Mouse (Mus musculus) myocyte (in vitro differentiated cells): Measurements from ENCODE around the gene Slc35e3. TPM values are rescaled to one million over a fixed set of nuclear protein-coding genes. Genes with fewer than 3 reads are reported as not detected.

ENCODE experiments used
- H3K27me3 ChIP-seq: one replicate; pipeline ENCODE4 v1.6.1; 2011; ENCODE audit not compliant: control insufficient read depth, insufficient read depth, insufficient read length
- H3K36me3 ChIP-seq: one replicate; pipeline ENCODE4 v1.6.1; 2011; ENCODE audit not compliant: control insufficient read depth, insufficient read depth
- H3K4me2 ChIP-seq: one replicate; pipeline ENCODE4 v1.6.1; 2011; ENCODE audit warnings: low read depth, control low read depth
- H3K4me3 ChIP-seq: one replicate; pipeline ENCODE4 v1.5.1; 2011; ENCODE audit warnings: mild to moderate bottlenecking, control low read depth, moderate library complexity
- H3K79me2 ChIP-seq: one replicate; pipeline ENCODE4 v1.6.1; 2011; ENCODE audit not compliant: control insufficient read depth, insufficient read depth
- H3ac ChIP-seq: one replicate; pipeline ENCODE4 v1.6.1; 2011; ENCODE audit not compliant: control insufficient read depth, insufficient read length
- CEBPB ChIP-seq: IDR thresholded peaks from 2 replicates; pipeline ENCODE4 v1.6.1; 2011; ENCODE audit warnings: mild to moderate bottlenecking, moderate library complexity; ENCODE audit not compliant: poor library complexity, insufficient read depth, severe bottlenecking
- E2F4 ChIP-seq: IDR thresholded peaks from one replicate; pipeline ENCODE4 v1.6.1; 2011; ENCODE audit warnings: mild to moderate bottlenecking, control low read depth, moderate library complexity; ENCODE audit not compliant: insufficient read depth
- MAX ChIP-seq: IDR thresholded peaks from one replicate; pipeline ENCODE4 v1.6.1; 2011; ENCODE audit warnings: low read depth, mild to moderate bottlenecking, control low read depth
- MYOD1 ChIP-seq, 3 experiments: IDR thresholded peaks; one replicate each; pipeline ENCODE4 v1.6.1; 2011; ENCODE audit warnings: control low read depth in 2 of 3, low read depth in 2 of 3, mild to moderate bottlenecking in 2 of 3, moderate library complexity in 1 of 3; ENCODE audit not compliant: insufficient read length in 2 of 3, control insufficient read depth in 1 of 3
- MYOG ChIP-seq, 3 experiments: IDR thresholded peaks; one replicate each; pipeline ENCODE4 v1.6.1; 2011; ENCODE audit warnings: control low read depth in 2 of 3, low read depth in 2 of 3, mild to moderate bottlenecking in 2 of 3; ENCODE audit not compliant: insufficient read length in 2 of 3, control insufficient read depth in 1 of 3, insufficient read depth in 1 of 3
- POLR2A ChIP-seq: IDR thresholded peaks from one replicate; pipeline ENCODE4 v1.6.1; 2011; ENCODE audit warnings: low read depth, mild to moderate bottlenecking, control low read depth, moderate library complexity; ENCODE audit not compliant: insufficient read length
- POLR2AphosphoS2 ChIP-seq: IDR thresholded peaks from one replicate; pipeline ENCODE4 v1.6.1; 2011; ENCODE audit warnings: low read depth, control low read depth; ENCODE audit not compliant: insufficient read length
- REST ChIP-seq: IDR thresholded peaks from one replicate; pipeline ENCODE4 v1.6.1; 2011; ENCODE audit warnings: mild to moderate bottlenecking, control low read depth, moderate library complexity; ENCODE audit not compliant: insufficient read depth, insufficient read length
- SRF ChIP-seq: IDR thresholded peaks from one replicate; pipeline ENCODE4 v1.6.1; 2011; ENCODE audit warnings: low read depth; ENCODE audit not compliant: control insufficient read depth, insufficient read length
- TCF12 ChIP-seq: IDR thresholded peaks from one replicate; pipeline ENCODE4 v1.6.1; 2011; ENCODE audit warnings: mild to moderate bottlenecking, control low read depth; ENCODE audit not compliant: poor library complexity, insufficient read depth, severe bottlenecking
- TCF3 ChIP-seq: IDR thresholded peaks from one replicate; pipeline ENCODE4 v1.6.1; 2011; ENCODE audit warnings: low read depth, control low read depth; ENCODE audit not compliant: insufficient read length
- USF1 ChIP-seq: IDR thresholded peaks from one replicate; pipeline ENCODE4 v1.6.1; 2011; ENCODE audit warnings: low read depth, mild to moderate bottlenecking, control low read depth, moderate library complexity
- polyA plus RNA-seq: library from polyadenylated mRNA; unstranded; fragments of >200 nt; fragmentation: generic; extraction: Trizol; gene quantifications from one replicate; pipeline ENCODE4 v1.2.1, GENCODE M21; 2012; ENCODE audit warnings: missing spikeins

Slc35e3 gene
- polyA plus RNA-seq, 1 experiment, result 9.2 TPM

DNA sequence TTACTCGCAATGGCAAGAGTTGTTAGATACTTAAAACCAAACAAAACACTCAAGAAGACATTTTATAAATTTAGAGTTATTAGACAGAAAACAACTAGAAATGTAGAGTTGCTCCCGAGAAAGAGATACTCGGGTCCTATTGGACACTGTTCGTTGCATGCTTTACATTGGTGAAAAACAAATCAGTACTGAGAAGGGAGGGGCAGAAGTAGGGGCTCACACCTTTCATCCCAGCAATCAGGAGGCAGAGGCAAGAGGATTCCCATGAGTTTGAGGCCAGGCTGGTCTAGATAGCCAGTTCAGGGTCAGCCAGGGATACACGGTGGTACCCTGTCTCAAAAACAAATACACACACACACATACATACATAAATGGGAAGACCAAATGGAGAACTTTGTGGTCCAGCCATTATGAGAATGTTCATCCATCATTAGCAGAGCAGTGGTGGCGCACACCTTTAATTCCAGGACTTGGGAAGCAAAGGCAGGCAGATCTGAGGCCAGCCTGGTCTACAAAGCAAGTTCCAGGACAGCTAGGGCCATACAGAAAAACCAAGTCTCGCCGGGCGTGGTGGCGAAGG, 54.7 kb downstream of the Slc35e3 start:
- Histone ChIP-seq H3K4me3 (no peak overlapping the region), H3K4me2 (no peak overlapping the region), H3K36me3 (peaks cover 71% of the 10 kb centered on the region), H3K79me2 (no peaks in the 10 kb centered on the region), H3K27me3 (no peaks in the 10 kb centered on the region), H3ac (no peak overlapping the region)
- TF ChIP-seq USF1 (no peak), SRF (no peak), REST (no peak), MAX (no peak), TCF3 (no peak), POLR2AphosphoS2 (no peak), POLR2A (no peak), TCF12 (no peak), MYOD1 (IDR thresholded peaks at IDR 0.05; ENCODE audit: control insufficient read depth in 1 of 3, insufficient read length in 2 of 3, low read depth in 2 of 3) (no peak), MYOG (IDR thresholded peaks at IDR 0.05; ENCODE audit: control insufficient read depth in 1 of 3, insufficient read depth in 1 of 3, insufficient read length in 2 of 3, low read depth in 2 of 3) (no peak), E2F4 (no peak), CEBPB (no peak)

DNA sequence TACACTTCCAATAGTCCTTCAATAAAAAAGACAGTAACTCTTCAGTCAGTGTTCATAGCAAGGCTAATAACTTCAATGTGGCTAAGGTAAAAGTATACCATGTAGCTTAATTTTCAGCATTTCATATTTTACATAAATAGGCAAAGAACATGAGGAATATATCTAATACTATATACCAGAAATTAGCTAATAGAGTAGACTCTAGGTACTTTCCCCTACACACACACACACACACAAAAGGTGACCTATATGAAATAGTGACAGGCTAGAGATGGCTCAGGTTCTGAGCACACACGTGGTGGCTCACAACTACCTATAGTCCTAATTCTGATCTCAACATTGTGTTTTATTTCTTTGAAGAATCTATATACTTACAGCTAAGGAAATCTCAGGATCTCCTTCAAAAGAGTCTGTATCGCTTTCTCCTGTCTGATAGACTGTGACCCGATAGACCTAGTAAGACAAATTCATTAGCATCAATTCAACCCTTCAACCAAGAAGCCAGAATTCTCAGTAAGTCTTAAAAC, 55.3 kb downstream of the Slc35e3 start:
- peaks cover 65% of the 10 kb centered on the region for H3K36me3 ChIP-seq
- H3K79me2 ChIP-seq, result no peaks in the 10 kb centered on the region
- no peaks in the 10 kb centered on the region for H3K27me3 ChIP-seq
- no peak for TF ChIP-seq MYOG (IDR thresholded peaks at IDR 0.05; ENCODE audit: control insufficient read depth in 1 of 3, insufficient read depth in 1 of 3, insufficient read length in 2 of 3, low read depth in 2 of 3)
- no peak for TF ChIP-seq REST
- TF ChIP-seq E2F4, result no peak
- no peak for TF ChIP-seq SRF
- no peak for TF ChIP-seq TCF12
- TF ChIP-seq MYOD1 (IDR thresholded peaks at IDR 0.05; ENCODE audit: control insufficient read depth in 1 of 3, insufficient read length in 2 of 3, low read depth in 2 of 3), result no peak
- TF ChIP-seq USF1, result no peak
- no peak for TF ChIP-seq CEBPB
- no peak for TF ChIP-seq TCF3
- no peak overlapping the region for H3K4me2 ChIP-seq
- H3K4me3 ChIP-seq, result no peak overlapping the region
- no peak overlapping the region for H3ac ChIP-seq

DNA sequence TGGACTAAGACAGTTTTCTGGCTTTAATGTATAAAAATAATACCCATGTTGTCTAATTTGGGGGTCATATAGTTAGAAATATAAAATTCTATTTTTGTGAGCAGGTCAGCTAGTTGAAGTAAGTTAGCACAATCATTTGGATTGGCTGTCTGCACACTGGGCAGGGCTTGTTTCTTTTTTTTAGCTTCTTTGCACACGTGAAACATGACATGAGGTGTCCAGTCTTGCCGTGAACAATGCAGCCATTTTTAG, 56.1 kb downstream of the Slc35e3 start:
- H3K4me2 ChIP-seq, result no peak overlapping the region
- TF ChIP-seq REST (no peak), E2F4 (no peak), MYOG (IDR thresholded peaks at IDR 0.05; ENCODE audit: control insufficient read depth in 1 of 3, insufficient read depth in 1 of 3, insufficient read length in 2 of 3, low read depth in 2 of 3) (no peak), USF1 (no peak), TCF3 (no peak), SRF (no peak), POLR2AphosphoS2 (no peak), MYOD1 (IDR thresholded peaks at IDR 0.05; ENCODE audit: control insufficient read depth in 1 of 3, insufficient read length in 2 of 3, low read depth in 2 of 3) (no peak)
- no peak overlapping the region for H3ac ChIP-seq
- no peaks in the 10 kb centered on the region for H3K27me3 ChIP-seq
- no peaks in the 10 kb centered on the region for H3K79me2 ChIP-seq
- H3K4me3 ChIP-seq, result no peak overlapping the region
- peaks cover 57% of the 10 kb centered on the region for H3K36me3 ChIP-seq

DNA sequence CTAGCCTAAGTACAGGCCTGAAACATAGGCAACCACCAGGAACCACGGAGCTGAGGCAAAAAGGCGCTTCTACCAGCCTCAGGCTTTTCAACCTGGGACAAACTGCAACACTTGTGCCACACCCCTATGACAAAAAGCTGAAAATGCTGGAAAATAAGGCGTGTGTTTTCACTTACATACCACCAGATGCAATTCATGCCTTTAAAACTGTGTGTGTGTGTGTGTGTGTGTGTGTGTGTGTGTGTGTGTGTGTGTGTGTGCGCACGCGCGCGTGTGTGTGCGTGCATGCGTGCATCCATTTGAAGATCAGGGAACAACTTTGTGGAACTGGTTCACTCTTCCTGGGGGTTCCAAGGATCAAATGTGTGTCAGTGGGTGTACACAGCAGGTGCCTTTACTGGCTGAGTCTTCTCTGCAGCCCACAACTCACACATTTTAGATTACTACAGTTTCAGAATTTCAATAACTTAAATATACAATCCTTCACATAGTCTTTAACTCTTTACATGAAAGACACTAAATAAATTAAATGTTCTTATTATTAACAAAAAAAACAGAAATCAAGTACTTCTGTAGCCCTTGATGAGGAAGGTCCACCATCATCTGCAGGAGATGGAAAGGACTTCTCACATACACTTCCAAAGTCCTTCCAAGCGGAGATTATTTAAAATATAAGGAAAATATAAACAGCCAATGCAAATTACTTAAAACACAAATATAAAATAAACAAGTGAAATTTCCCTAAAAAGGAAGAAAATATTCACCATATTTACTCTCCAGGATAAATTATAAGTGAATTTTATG, 56.7 kb downstream of the Slc35e3 start:
- no peaks in the 10 kb centered on the region for H3K79me2 ChIP-seq
- TF ChIP-seq MYOG (IDR thresholded peaks at IDR 0.05; ENCODE audit: control insufficient read depth in 1 of 3, insufficient read depth in 1 of 3, insufficient read length in 2 of 3, low read depth in 2 of 3) (no peak), POLR2A (no peak), REST (no peak), E2F4 (no peak), CEBPB (no peak), TCF12 (no peak), SRF (no peak), POLR2AphosphoS2 (no peak), TCF3 (no peak), MAX (no peak)
- H3K36me3 ChIP-seq, result peaks cover 54% of the 10 kb centered on the region
- no peak overlapping the region for H3ac ChIP-seq
- no peak overlapping the region for H3K4me3 ChIP-seq
- no peaks in the 10 kb centered on the region for H3K27me3 ChIP-seq
- no peak overlapping the region for H3K4me2 ChIP-seq
